Mouse (Mus musculus) neural tube, embryonic 11.5 days (tissue): ENCODE measurements at regions not wholly inside any gene's neighbourhood (a gene's known extent, or its start where the extent isn't known, plus 50 kb on each side); places are given as distances from the start of the nearest gene placed in this dataset.

ENCODE experiments used
- ATAC-seq: fragments of 200-750 bp; cut with Nextera tagmentation; 2 replicates; pipeline ENCODE4 v1.8.0; 2017; ENCODE audit warnings: moderate number of reproducible peaks, mild to moderate bottlenecking, moderate TSS enrichment, moderate library complexity; ENCODE audit not compliant: insufficient read depth, low FRiP score, low TSS enrichment
- DNase-seq: peaks from one replicate; pipeline ENCODE4 v3.0.0-alpha.2; 2015; ENCODE audit warnings: low spot score
- H3K27ac ChIP-seq: fragments of 300-500 bp; sonication (generic); 2 replicates; pipeline ENCODE4 v1.5.1; 2014; ENCODE audit warnings: low read depth, mild to moderate bottlenecking, low read length
- H3K27me3 ChIP-seq: fragments of 300-500 bp; sonication (generic); 2 replicates; pipeline ENCODE4 v1.6.1; 2014; ENCODE audit warnings: mild to moderate bottlenecking, low read length, mixed read lengths; ENCODE audit not compliant: control insufficient read depth, insufficient read depth
- H3K36me3 ChIP-seq: fragments of 300-500 bp; sonication (generic); 2 replicates; pipeline ENCODE4 v1.6.1; 2014; ENCODE audit warnings: mild to moderate bottlenecking, low read length, moderate library complexity, mixed read lengths; ENCODE audit not compliant: control insufficient read depth, insufficient read depth
- H3K4me1 ChIP-seq: fragments of 300-500 bp; sonication (generic); 2 replicates; pipeline ENCODE4 v1.6.1; 2014; ENCODE audit warnings: low read length, mixed read lengths; ENCODE audit not compliant: control insufficient read depth, insufficient read depth
- H3K4me2 ChIP-seq: fragments of 300-500 bp; sonication (generic); 2 replicates; pipeline ENCODE4 v1.6.1; 2014; ENCODE audit warnings: low read depth, mild to moderate bottlenecking, moderate library complexity
- H3K4me3 ChIP-seq: fragments of 300-500 bp; sonication (generic); 2 replicates; pipeline ENCODE4 v1.5.1; 2014; ENCODE audit warnings: low read depth, low read length
- H3K9ac ChIP-seq: fragments of 300-500 bp; sonication (generic); 2 replicates; pipeline ENCODE4 v1.6.1; 2014; ENCODE audit warnings: mild to moderate bottlenecking, low read length
- H3K9me3 ChIP-seq: fragments of 300-500 bp; sonication (generic); 2 replicates; pipeline ENCODE4 v1.6.1; 2016; ENCODE audit warnings: low read length; ENCODE audit not compliant: control insufficient read depth
- WGBS: fragments of 180-500 bp; shearing (Covaris S2); extraction: QIAGEN DNeasy Blood & Tissue Kit; methylation state at CpG from one replicate; pipeline ENCODE4 v1.1.7; 2014; 5-methylcytosine and 5-hydroxymethylcytosine counted together

DNA sequence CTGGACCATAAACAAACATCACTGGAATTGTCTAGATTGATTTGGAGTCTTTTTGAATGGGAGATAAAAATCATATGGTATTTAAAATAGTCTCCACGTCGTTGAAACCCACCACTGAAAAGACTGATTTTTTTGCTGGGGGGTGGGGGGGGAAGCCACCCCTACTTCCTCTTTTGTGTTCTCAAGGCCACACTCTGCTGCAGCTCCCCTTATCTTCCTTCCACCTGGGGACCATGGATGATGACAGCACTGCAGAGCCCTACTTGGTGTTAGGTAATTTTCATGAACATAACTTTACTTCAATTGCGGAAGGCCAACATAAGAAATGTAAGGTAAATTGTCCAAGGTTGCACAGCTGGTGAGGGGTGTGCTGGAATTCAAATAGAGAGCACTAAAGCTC is 232.4 kb upstream of the Vrk2 start:
- no peak overlapping the region for H3K9ac ChIP-seq
- WGBS = 93% methylated on average over 3 of the region's 3 CpGs
- H3K4me2 ChIP-seq = no peak overlapping the region
- ATAC-seq = no peak
- H3K27me3 ChIP-seq = no peaks in the 10 kb centered on the region
- no peak overlapping the region for H3K27ac ChIP-seq
- H3K4me1 ChIP-seq = no peaks in the 10 kb centered on the region
- H3K9me3 ChIP-seq = no peaks in the 10 kb centered on the region
- no peak for DNase-seq
- no peak overlapping the region for H3K4me3 ChIP-seq
- H3K36me3 ChIP-seq = no peaks in the 10 kb centered on the region

DNA sequence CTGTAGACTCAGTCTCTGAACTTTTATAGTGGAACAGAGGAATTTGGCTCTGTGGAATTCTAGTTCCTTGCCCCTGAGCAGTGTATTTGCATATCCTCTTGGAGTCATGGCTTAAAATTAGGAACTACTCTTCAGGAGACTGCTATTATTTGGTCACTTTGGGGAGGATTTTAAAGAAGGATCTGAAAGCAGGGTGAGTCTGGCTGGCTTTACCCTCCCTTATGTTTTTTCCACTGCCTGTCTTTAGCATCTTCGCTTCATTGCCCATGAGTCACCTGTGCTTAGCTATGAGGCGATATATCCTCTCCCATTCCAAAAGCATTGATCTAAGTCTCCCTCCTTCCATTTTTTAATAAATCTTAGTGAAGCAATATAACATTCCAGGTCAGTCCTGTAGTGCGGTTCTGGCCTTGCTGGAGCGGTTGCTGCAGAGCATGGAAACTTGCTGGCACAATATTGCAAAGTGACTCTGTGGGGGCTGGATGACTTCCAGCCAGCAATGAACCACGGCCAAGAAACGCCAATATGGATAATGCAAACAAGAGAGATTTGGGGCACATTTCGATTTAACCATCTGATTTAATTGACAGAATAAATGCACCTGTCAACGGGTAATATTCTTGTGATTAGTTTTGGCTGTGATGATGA is 230.4 kb upstream of the Vrk2 start:
- 92% methylated on average over 8 of the region's 8 CpGs for WGBS
- H3K4me3 ChIP-seq = no peak overlapping the region
- no peak overlapping the region for H3K4me2 ChIP-seq
- no peak for ATAC-seq
- no peaks in the 10 kb centered on the region for H3K4me1 ChIP-seq
- no peaks in the 10 kb centered on the region for H3K27me3 ChIP-seq
- no peak overlapping the region for H3K27ac ChIP-seq
- no peaks in the 10 kb centered on the region for H3K36me3 ChIP-seq
- H3K9me3 ChIP-seq = no peaks in the 10 kb centered on the region
- no peak for DNase-seq
- H3K9ac ChIP-seq = no peak overlapping the region

DNA sequence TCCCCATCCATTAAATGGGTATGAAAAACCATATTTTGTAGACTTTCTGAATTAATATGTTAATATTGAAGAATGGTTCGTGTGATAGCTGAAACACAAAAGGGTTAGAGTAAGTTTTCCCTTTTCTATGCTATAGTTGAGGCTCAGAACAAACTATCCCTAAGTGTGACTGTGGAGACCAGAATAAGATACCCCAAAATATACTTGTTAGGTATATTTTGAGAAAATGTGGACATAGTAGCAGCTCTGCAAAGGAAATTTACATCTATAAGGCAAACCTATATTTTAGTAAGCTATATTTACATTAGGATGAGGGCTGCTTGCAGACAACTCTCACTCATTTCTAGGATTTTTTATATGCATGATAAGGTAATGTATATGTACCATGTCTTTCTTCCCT is 227.3 kb upstream of the Vrk2 start:
- WGBS = 68% methylated on average over 1 of the region's 1 CpGs
- Histone ChIP-seq H3K4me2 (no peak overlapping the region), H3K9me3 (no peaks in the 10 kb centered on the region), H3K27me3 (no peaks in the 10 kb centered on the region), H3K9ac (no peak overlapping the region), H3K36me3 (no peaks in the 10 kb centered on the region), H3K4me1 (no peaks in the 10 kb centered on the region), H3K4me3 (no peak overlapping the region), H3K27ac (no peak overlapping the region)
- DNase-seq (no peak), ATAC-seq (no peak)

DNA sequence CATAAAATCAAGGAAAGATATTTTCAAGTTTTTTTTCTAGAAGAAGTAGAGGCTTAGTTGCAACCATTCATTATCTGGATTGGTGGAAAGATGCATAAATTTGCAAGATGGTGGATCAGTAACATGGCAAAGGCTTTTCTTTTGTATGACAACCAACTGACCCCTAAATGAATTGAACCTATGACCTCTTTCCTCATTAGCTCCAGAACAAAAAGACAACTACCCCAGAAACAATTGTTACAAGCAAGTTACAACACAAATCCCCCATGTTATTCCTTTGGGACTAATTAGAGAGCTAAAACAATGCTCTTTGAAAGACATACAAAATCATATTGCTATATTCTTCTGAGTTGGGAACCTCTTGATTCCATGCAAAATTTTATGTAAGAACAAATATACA is 223.5 kb upstream of the Vrk2 start:
- no peak for ATAC-seq
- H3K27ac ChIP-seq = no peak overlapping the region
- H3K4me3 ChIP-seq = no peak overlapping the region
- H3K9ac ChIP-seq = no peak overlapping the region
- no peaks in the 10 kb centered on the region for H3K4me1 ChIP-seq
- no peaks in the 10 kb centered on the region for H3K9me3 ChIP-seq
- no peak overlapping the region for H3K4me2 ChIP-seq
- no peak for DNase-seq
- no peaks in the 10 kb centered on the region for H3K36me3 ChIP-seq
- H3K27me3 ChIP-seq = no peaks in the 10 kb centered on the region

DNA sequence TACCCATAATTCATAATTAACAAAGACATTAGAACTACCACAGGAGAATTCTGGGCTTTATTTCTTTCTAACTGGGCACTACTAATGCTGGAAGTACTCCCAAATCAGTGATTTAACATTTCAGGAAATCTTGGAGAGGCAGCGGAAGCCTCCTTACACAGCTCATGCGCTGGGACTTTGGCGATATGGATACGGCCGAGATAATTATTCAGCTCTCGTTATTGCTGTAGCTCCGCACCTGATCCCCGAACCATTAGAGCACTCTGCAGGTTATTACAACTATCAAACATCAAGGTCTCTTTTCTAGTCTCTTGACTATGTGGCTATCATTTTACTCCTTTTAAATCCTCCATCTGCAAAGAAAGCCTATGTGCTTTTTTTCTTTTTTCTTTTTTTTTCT is 221.3 kb upstream of the Vrk2 start:
- H3K27me3 ChIP-seq = no peaks in the 10 kb centered on the region
- no peaks in the 10 kb centered on the region for H3K4me1 ChIP-seq
- ATAC-seq (0 out of 2 replicates have a peak, but pooled peaks have one; percentile 7), DNase-seq (peak; percentile 17)
- H3K4me2 ChIP-seq = no peak overlapping the region
- no peak overlapping the region for H3K27ac ChIP-seq
- H3K4me3 ChIP-seq = no peak overlapping the region
- 69% methylated on average over 8 of the region's 8 CpGs for WGBS
- no peaks in the 10 kb centered on the region for H3K36me3 ChIP-seq
- no peak overlapping the region for H3K9ac ChIP-seq
- no peaks in the 10 kb centered on the region for H3K9me3 ChIP-seq

DNA sequence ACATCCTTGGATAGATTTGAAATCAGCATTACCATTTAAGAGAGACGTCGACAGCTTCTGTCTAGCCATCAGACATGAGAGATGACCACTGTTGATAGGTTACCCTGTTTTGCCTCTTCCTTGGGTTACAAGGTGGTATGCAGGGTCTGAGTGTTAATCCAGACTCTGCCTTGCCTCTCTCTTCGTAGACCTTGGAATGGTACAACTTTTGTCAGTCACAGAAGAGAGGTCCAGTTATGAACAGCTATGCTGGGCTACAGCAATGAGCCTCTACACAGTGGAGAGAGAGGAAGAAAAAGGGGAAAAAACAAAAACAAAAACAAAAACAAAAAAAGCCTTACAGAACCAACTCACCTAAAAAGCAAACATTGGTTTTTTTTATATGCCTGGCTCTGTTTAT is 220.8 kb upstream of the Vrk2 start:
- H3K9me3 ChIP-seq = no peaks in the 10 kb centered on the region
- 84% methylated on average over 3 of the region's 3 CpGs for WGBS
- ATAC-seq = no peak

DNA sequence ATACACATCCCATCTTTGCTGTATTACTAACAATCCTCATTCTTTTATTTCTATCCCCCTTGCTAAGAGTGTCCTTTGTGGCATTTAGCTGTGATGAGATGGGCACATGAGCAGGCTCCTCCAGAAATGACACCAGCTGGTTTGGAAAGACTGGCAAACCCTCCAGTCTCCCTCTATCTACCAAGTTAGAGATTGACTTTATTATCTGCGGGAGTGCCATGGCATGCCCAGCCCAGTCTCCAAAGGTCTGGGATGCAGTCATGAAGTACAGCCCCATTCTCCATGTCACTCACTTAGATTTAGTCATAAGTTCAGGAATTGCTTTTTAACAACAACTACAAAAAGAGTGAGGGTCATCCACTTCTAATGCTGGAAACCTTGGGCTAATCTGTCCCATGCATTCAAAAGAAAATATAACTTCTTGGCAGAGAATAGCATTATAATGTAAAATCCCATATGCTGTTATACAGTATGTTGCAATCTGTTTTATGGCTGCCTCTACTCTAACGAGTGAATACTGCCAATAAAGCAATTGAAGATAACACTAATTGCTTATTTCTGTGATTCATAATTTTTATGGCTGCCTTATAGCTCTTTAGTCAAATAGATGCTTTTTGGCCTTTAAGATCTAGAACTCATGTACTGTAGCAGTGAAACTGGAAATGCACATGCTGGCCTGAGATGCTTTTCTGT is 208.6 kb upstream of the Vrk2 start:
- ATAC-seq = no peak
- Histone ChIP-seq H3K36me3 (no peaks in the 10 kb centered on the region), H3K4me2 (no peak overlapping the region), H3K4me1 (no peaks in the 10 kb centered on the region), H3K9me3 (no peaks in the 10 kb centered on the region), H3K4me3 (no peak overlapping the region), H3K27me3 (no peaks in the 10 kb centered on the region), H3K27ac (no peak overlapping the region), H3K9ac (no peak overlapping the region)
- DNase-seq = no peak
- WGBS = 73% methylated on average over 2 of the region's 2 CpGs

More for the DNA sequence above, 220.8 kb upstream of the Vrk2 start:
- DNase-seq = no peak
- no peaks in the 10 kb centered on the region for H3K36me3 ChIP-seq
- H3K9ac ChIP-seq = no peak overlapping the region
- H3K4me2 ChIP-seq = no peak overlapping the region
- H3K4me1 ChIP-seq = no peaks in the 10 kb centered on the region
- H3K4me3 ChIP-seq = no peak overlapping the region
- H3K27me3 ChIP-seq = no peaks in the 10 kb centered on the region
- H3K27ac ChIP-seq = no peak overlapping the region

DNA sequence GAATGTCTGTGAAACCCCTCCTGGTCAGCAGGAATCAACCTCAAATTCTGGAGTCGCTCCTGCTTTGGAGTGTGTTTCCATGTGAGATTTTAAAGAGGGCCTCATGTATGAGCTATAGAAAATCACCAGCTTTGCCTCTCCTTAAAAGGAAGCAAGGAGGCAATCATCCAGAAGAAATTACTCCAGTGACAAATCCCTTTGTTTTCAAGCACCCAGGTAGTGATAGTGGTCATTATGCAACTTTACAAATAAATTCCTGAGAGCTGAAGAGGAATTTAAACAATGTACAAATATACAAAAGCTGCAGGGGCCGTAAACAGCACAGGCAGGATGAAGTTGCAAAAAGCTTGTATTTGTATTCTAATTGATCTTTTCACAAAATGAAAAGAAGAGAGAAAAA is 206.5 kb upstream of the Vrk2 start:
- no peaks in the 10 kb centered on the region for H3K27me3 ChIP-seq
- DNase-seq (no peak), ATAC-seq (no peak)
- no peak overlapping the region for H3K4me2 ChIP-seq
- no peaks in the 10 kb centered on the region for H3K4me1 ChIP-seq
- H3K9ac ChIP-seq = no peak overlapping the region
- 52% methylated on average over 2 of the region's 2 CpGs for WGBS
- no peak overlapping the region for H3K27ac ChIP-seq
- H3K36me3 ChIP-seq = no peaks in the 10 kb centered on the region
- no peaks in the 10 kb centered on the region for H3K9me3 ChIP-seq
- H3K4me3 ChIP-seq = no peak overlapping the region

DNA sequence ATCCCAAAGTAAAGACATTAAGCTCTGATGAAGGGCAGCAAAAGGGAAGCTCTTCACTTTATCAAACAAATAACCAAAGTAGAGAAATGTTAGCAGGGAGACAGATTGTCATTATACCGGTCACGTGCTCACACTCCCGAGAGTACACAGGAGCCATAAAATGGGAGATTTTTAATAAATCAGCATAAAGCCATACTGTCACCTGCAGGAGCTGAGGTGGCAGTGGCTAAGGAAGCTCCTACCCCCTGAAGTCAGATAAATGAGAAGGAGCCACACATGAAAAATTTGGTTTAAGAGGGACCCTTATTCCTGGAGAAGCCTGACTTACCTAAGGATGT is 200.8 kb upstream of the Vrk2 start:
- H3K36me3 ChIP-seq = no peaks in the 10 kb centered on the region
- DNase-seq (no peak), ATAC-seq (no peak)
- H3K4me3 ChIP-seq = no peak overlapping the region
- no peaks in the 10 kb centered on the region for H3K4me1 ChIP-seq
- H3K9ac ChIP-seq = no peak overlapping the region
- no peaks in the 10 kb centered on the region for H3K27me3 ChIP-seq
- H3K9me3 ChIP-seq = no peaks in the 10 kb centered on the region
- WGBS = 88% methylated on average over 3 of the region's 3 CpGs
- no peak overlapping the region for H3K27ac ChIP-seq
- H3K4me2 ChIP-seq = no peak overlapping the region
